Mouse (Mus musculus): ENCODE results near the gene Slc15a3. TPM values are rescaled to one million over a fixed set of nuclear protein-coding genes. Genes with fewer than 3 reads are reported as not detected.

Gene Slc15a3
- total RNA-seq, 1 experiment, result 2.2 TPM

GRCm38 (mm10) chr19:10816462-10816861 lies 23.1 kb upstream of the Slc15a3 start:
- TF ChIP-seq MAFK (IDR thresholded peaks at IDR 0.05; ENCODE audit: insufficient read depth, low read depth, low read length) (no peak), ZNF384 (IDR thresholded peaks at IDR 0.05; ENCODE audit: low read depth, low read length) (no peak), CHD2 (IDR thresholded peaks at IDR 0.05; ENCODE audit: low read depth, low read length) (no peak), ZC3H11A (IDR thresholded peaks at IDR 0.05; ENCODE audit: borderline replicate concordance, low read depth, low read length) (no peak), HCFC1 (IDR thresholded peaks at IDR 0.05; ENCODE audit: borderline replicate concordance, insufficient read depth, low read length) (no peak)
- H3K4me1 ChIP-seq (ENCODE audit: control insufficient read depth in 2 of 2, insufficient read depth in 2 of 2, low read length in 2 of 2, poor library complexity in 1 of 2), result peaks cover 2 to 7% of the 10 kb centered on the region in 2 experiments; a peak in 2 of 4 replicates
- no peak overlapping the region for H3K4me3 ChIP-seq (ENCODE audit: insufficient read depth in 1 of 2, low read depth in 1 of 2, low read length in 2 of 2, poor library complexity in 1 of 2, severe bottlenecking in 1 of 2)
- in situ Hi-C loops (cut with MboI; ENCODE audit: low sequenced_read_pairs in 2 of 2, unreplicated experiment in 2 of 2), result no loop called here
- no peaks in the 10 kb centered on the region for H3K36me3 ChIP-seq (ENCODE audit: control insufficient read depth, insufficient read depth, low read length, poor library complexity, severe bottlenecking)
- no peak overlapping the region for H3K27ac ChIP-seq (ENCODE audit: insufficient read depth, low read depth, low read length, poor library complexity, severe bottlenecking)
- H3K9ac ChIP-seq (ENCODE audit: insufficient read depth, low read depth, low read length, poor library complexity, severe bottlenecking), result no peak overlapping the region
- H3K9me3 ChIP-seq (ENCODE audit: control insufficient read depth, insufficient read depth, low read depth, low read length), result no peaks in the 10 kb centered on the region
- DNase-seq (ENCODE audit: low read depth, low spot score), result no peak

GRCm38 (mm10) chr19:10818217-10818946 lies 21.1 kb upstream of the Slc15a3 start:
- Histone ChIP-seq H3K36me3 (ENCODE audit: control insufficient read depth, insufficient read depth, low read length, poor library complexity, severe bottlenecking) (no peaks in the 10 kb centered on the region), H3K9me3 (ENCODE audit: control insufficient read depth, insufficient read depth, low read depth, low read length) (no peaks in the 10 kb centered on the region), H3K4me1 (ENCODE audit: control insufficient read depth in 2 of 2, insufficient read depth in 2 of 2, low read length in 2 of 2, poor library complexity in 1 of 2) (peaks cover 2 to 9% of the 10 kb centered on the region in 2 experiments; a peak in 2 of 4 replicates), H3K27ac (ENCODE audit: insufficient read depth, low read depth, low read length, poor library complexity, severe bottlenecking) (no peak overlapping the region), H3K9ac (ENCODE audit: insufficient read depth, low read depth, low read length, poor library complexity, severe bottlenecking) (no peak overlapping the region), H3K4me3 (ENCODE audit: insufficient read depth in 1 of 2, low read depth in 1 of 2, low read length in 2 of 2, poor library complexity in 1 of 2, severe bottlenecking in 1 of 2) (peak overlapping the region; percentile 13 to 19; a peak in 2 of 4 replicates)
- DNase-seq (ENCODE audit: low read depth, low spot score), result peak; percentile 40
- TF ChIP-seq MAFK (IDR thresholded peaks at IDR 0.05; ENCODE audit: insufficient read depth, low read depth, low read length) (no peak), HCFC1 (IDR thresholded peaks at IDR 0.05; ENCODE audit: borderline replicate concordance, insufficient read depth, low read length) (no peak), ZC3H11A (IDR thresholded peaks at IDR 0.05; ENCODE audit: borderline replicate concordance, low read depth, low read length) (no peak), CHD2 (IDR thresholded peaks at IDR 0.05; ENCODE audit: low read depth, low read length) (no peak), ZNF384 (IDR thresholded peaks at IDR 0.05; ENCODE audit: low read depth, low read length) (no peak)
- in situ Hi-C loops (cut with MboI; ENCODE audit: low sequenced_read_pairs in 2 of 2, unreplicated experiment in 2 of 2), result no loop called here

- no peak overlapping the region for H3K4me3 ChIP-seq (ENCODE audit: insufficient read depth in 1 of 2, low read depth in 1 of 2, low read length in 2 of 2, poor library complexity in 1 of 2, severe bottlenecking in 1 of 2)
- in situ Hi-C loops (cut with MboI; ENCODE audit: low sequenced_read_pairs in 2 of 2, unreplicated experiment in 2 of 2), result no loop called here
- H3K9ac ChIP-seq (ENCODE audit: insufficient read depth, low read depth, low read length, poor library complexity, severe bottlenecking), result no peak overlapping the region
- H3K4me1 ChIP-seq (ENCODE audit: control insufficient read depth in 2 of 2, insufficient read depth in 2 of 2, low read length in 2 of 2, poor library complexity in 1 of 2), result peaks cover 2 to 9% of the 10 kb centered on the region in 2 experiments; a peak in 2 of 4 replicates
- no peak overlapping the region for H3K27ac ChIP-seq (ENCODE audit: insufficient read depth, low read depth, low read length, poor library complexity, severe bottlenecking)
- H3K9me3 ChIP-seq (ENCODE audit: control insufficient read depth, insufficient read depth, low read depth, low read length), result no peaks in the 10 kb centered on the region
- DNase-seq (ENCODE audit: low read depth, low spot score), result no peak
- H3K36me3 ChIP-seq (ENCODE audit: control insufficient read depth, insufficient read depth, low read length, poor library complexity, severe bottlenecking), result no peaks in the 10 kb centered on the region
- TF ChIP-seq ZC3H11A (IDR thresholded peaks at IDR 0.05; ENCODE audit: borderline replicate concordance, low read depth, low read length), result no peak
- no peak for TF ChIP-seq MAFK (IDR thresholded peaks at IDR 0.05; ENCODE audit: insufficient read depth, low read depth, low read length)
- TF ChIP-seq CHD2 (IDR thresholded peaks at IDR 0.05; ENCODE audit: low read depth, low read length), result no peak
Measured at GRCm38 (mm10) chr19:10821319-10821718, 18.2 kb upstream of the Slc15a3 start.

- peaks cover 2 to 9% of the 10 kb centered on the region in 2 experiments; a peak in 2 of 4 replicates for H3K4me1 ChIP-seq (ENCODE audit: control insufficient read depth in 2 of 2, insufficient read depth in 2 of 2, low read length in 2 of 2, poor library complexity in 1 of 2)
- no peak for DNase-seq (ENCODE audit: low read depth, low spot score)
- in situ Hi-C loops (cut with MboI; ENCODE audit: low sequenced_read_pairs in 2 of 2, unreplicated experiment in 2 of 2), result no loop called here
- no peak overlapping the region for H3K9ac ChIP-seq (ENCODE audit: insufficient read depth, low read depth, low read length, poor library complexity, severe bottlenecking)
- no peak overlapping the region for H3K4me3 ChIP-seq (ENCODE audit: insufficient read depth in 1 of 2, low read depth in 1 of 2, low read length in 2 of 2, poor library complexity in 1 of 2, severe bottlenecking in 1 of 2)
- TF ChIP-seq CHD2 (IDR thresholded peaks at IDR 0.05; ENCODE audit: low read depth, low read length), result no peak
- TF ChIP-seq HCFC1 (IDR thresholded peaks at IDR 0.05; ENCODE audit: borderline replicate concordance, insufficient read depth, low read length), result no peak
- TF ChIP-seq ZNF384 (IDR thresholded peaks at IDR 0.05; ENCODE audit: low read depth, low read length), result no peak
- no peaks in the 10 kb centered on the region for H3K36me3 ChIP-seq (ENCODE audit: control insufficient read depth, insufficient read depth, low read length, poor library complexity, severe bottlenecking)
- no peak overlapping the region for H3K27ac ChIP-seq (ENCODE audit: insufficient read depth, low read depth, low read length, poor library complexity, severe bottlenecking)
- H3K9me3 ChIP-seq (ENCODE audit: control insufficient read depth, insufficient read depth, low read depth, low read length), result no peaks in the 10 kb centered on the region
Measured at GRCm38 (mm10) chr19:10822534-10822933, 17.0 kb upstream of the Slc15a3 start.
